26 mouse cellular contexts compared by ENCODE assay signal in the genomic region with DNA sequence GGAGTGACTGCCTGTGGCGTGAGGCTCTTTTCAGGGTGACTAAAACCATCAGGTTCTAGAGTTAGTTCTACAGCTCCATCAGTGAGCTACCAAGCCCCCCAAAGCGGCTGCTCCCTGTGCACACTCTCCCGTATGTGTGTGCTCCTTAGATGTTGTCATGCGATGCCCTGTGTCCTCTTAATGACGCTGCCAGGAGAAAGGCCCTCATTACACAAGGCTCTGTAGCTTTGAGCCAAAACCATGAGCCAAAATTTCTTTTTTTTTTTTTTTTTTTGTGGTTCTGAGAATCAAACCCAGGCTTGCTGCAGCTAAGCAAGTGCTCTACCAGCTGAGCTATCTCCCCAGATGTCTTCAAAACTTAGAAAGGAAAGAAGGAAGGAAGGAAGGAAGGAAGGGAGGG.
"Had no signal": no experiment of that assay in that cellular context is flagged by ENCODE, and none has a peak within 500 bp of the region (broad histone marks: within the 10 kb centered on the region; RNA-seq: fewer than 3 reads in every experiment).

No protein-coding gene starts in this region.

- H3K9ac ChIP-seq: heart, embryonic 12.5 days; hindbrain, embryonic 12.5 days; hindbrain, embryonic 14.5 days; intestine, embryonic 15.5 days; limb, embryonic 13.5 days; limb, embryonic 15.5 days; liver, embryonic 12.5 days had no signal

- H3K4me2 ChIP-seq: heart, embryonic 12.5 days; hindbrain, embryonic 12.5 days; hindbrain, embryonic 14.5 days; intestine, embryonic 15.5 days; limb, embryonic 13.5 days; limb, embryonic 15.5 days; liver, embryonic 12.5 days had no signal

- H3K36me3 ChIP-seq: heart, embryonic 10.5 days; heart, embryonic 12.5 days; hindbrain, embryonic 10.5 days; hindbrain, embryonic 12.5 days; intestine, embryonic 15.5 days; limb, embryonic 13.5 days; limb, embryonic 15.5 days; liver, embryonic 12.5 days had no signal

- DNase-seq: gastrocnemius, adult 2 months; gastrocnemius, postnatal 10 days; gastrocnemius, postnatal 25 days; heart, adult 18-20 months; heart, postnatal 10 days; heart, postnatal 4 days; kidney, adult 18-20 months; kidney, adult 8-10 months; kidney, postnatal 10 days; kidney, postnatal 25 days; kidney, postnatal 4 days; layer of hippocampus, postnatal 36 days; left cerebral cortex, postnatal 4 days had no signal

- H3K9me3 ChIP-seq: heart, embryonic 10.5 days; hindbrain, embryonic 10.5 days; hindbrain, embryonic 12.5 days; intestine, embryonic 15.5 days; limb, embryonic 13.5 days; limb, embryonic 15.5 days; liver, embryonic 12.5 days had no signal

- H3K27ac ChIP-seq: gastrocnemius, adult 2 months; heart, embryonic 10.5 days; hindbrain, embryonic 10.5 days; hindbrain, embryonic 12.5 days; hindbrain, embryonic 14.5 days; intestine, embryonic 15.5 days; layer of hippocampus, adult 2 months; limb, embryonic 13.5 days; limb, embryonic 15.5 days; liver, embryonic 12.5 days had no signal

- H3K4me3 ChIP-seq: gastrocnemius, adult 2 months; heart, embryonic 10.5 days; heart, embryonic 12.5 days; hindbrain, embryonic 10.5 days; hindbrain, embryonic 12.5 days; intestine, embryonic 15.5 days; layer of hippocampus, adult 2 months; limb, embryonic 13.5 days; limb, embryonic 15.5 days; liver, embryonic 12.5 days had no signal

- ATAC-seq: hindbrain, embryonic 16.5 days; inflammation-experienced regulatory T-cells, adult 6 months; intestine, embryonic 15.5 days; intestine, postnatal 0 days; liver, embryonic 12.5 days had no signal

- H3K4me1 ChIP-seq: heart, embryonic 10.5 days; heart, embryonic 12.5 days; hindbrain, embryonic 10.5 days; hindbrain, embryonic 12.5 days; intestine, embryonic 15.5 days; limb, embryonic 13.5 days; limb, embryonic 15.5 days; liver, embryonic 12.5 days had no signal
